Mouse (Mus musculus): ENCODE results near the gene Syt2. TPM values are rescaled to one million over a fixed set of nuclear protein-coding genes. Genes with fewer than 3 reads are reported as not detected.

Gene Syt2
- 0.01 TPM in 1 of 2 replicates, not detected in the other for polyA plus RNA-seq (2012; rRNA removed)

GRCm38 (mm10) chr1:134646261-134646962, at the start of gene Syt2:
Gene Syt2, plus strand, starts transcription at chr1:134646677.
- 2% methylated on average over 59 of the region's 63 CpGs for WGBS
- no peak for DNase-seq (ENCODE audit: low read depth in 1 of 2, low spot score in 2 of 2)
- no peak within 1 kb of the TSS for H3K27ac ChIP-seq (ENCODE audit: insufficient read depth, low read length)
- H3K36me3 ChIP-seq (ENCODE audit: control insufficient read depth, insufficient read depth, low read length): no peaks in the 10 kb centered on the region
- peaks cover 18% of the 10 kb centered on the region for H3K27me3 ChIP-seq (ENCODE audit: control insufficient read depth, insufficient read depth, low read length)
- H3K4me1 ChIP-seq (ENCODE audit: control insufficient read depth, insufficient read depth, insufficient read length): peaks cover 7% of the 10 kb centered on the region
- TF ChIP-seq CTCF (IDR thresholded peaks at IDR 0.05; ENCODE audit: extremely low read depth, insufficient read depth, insufficient read length, insufficient replicate concordance) (no peak), POLR2A (IDR thresholded peaks at IDR 0.05; ENCODE audit: low read depth, low read length) (no peak)
- peak within 1 kb of the TSS; percentile 12; the same call in 1 of the 2 replicates for H3K4me3 ChIP-seq (ENCODE audit: extremely low read depth, insufficient read depth, insufficient read length)

- H3K27me3 ChIP-seq (ENCODE audit: control insufficient read depth, insufficient read depth, low read length): no peaks in the 10 kb centered on the region
- no peaks in the 10 kb centered on the region for H3K4me1 ChIP-seq (ENCODE audit: control insufficient read depth, insufficient read depth, insufficient read length)
- TF ChIP-seq CTCF (IDR thresholded peaks at IDR 0.05; ENCODE audit: extremely low read depth, insufficient read depth, insufficient read length, insufficient replicate concordance) (no peak), POLR2A (IDR thresholded peaks at IDR 0.05; ENCODE audit: low read depth, low read length) (no peak)
- 43% methylated on average over 9 of the region's 9 CpGs for WGBS
- H3K27ac ChIP-seq (ENCODE audit: insufficient read depth, low read length): no peak overlapping the region
- peaks cover 23% of the 10 kb centered on the region for H3K36me3 ChIP-seq (ENCODE audit: control insufficient read depth, insufficient read depth, low read length)
- DNase-seq (ENCODE audit: low read depth in 1 of 2, low spot score in 2 of 2): no peak
- no peak overlapping the region for H3K4me3 ChIP-seq (ENCODE audit: extremely low read depth, insufficient read depth, insufficient read length)
These were observed 49.0 kb upstream of the Syt2 start for GRCm38 (mm10) chr1:134597339-134598054.

- Histone ChIP-seq H3K27me3 (ENCODE audit: control insufficient read depth, insufficient read depth, low read length) (no peaks in the 10 kb centered on the region), H3K36me3 (ENCODE audit: control insufficient read depth, insufficient read depth, low read length) (peaks cover 25% of the 10 kb centered on the region)
These were observed 42.4 kb upstream of the Syt2 start for GRCm38 (mm10) chr1:134604086-134604485.

GRCm38 (mm10) chr1:134605670-134606069, 40.8 kb upstream of the Syt2 start:
- TF ChIP-seq POLR2A (IDR thresholded peaks at IDR 0.05; ENCODE audit: low read depth, low read length) (no peak), CTCF (IDR thresholded peaks at IDR 0.05; ENCODE audit: extremely low read depth, insufficient read depth, insufficient read length, insufficient replicate concordance) (no peak)

More at GRCm38 (mm10) chr1:134604086-134604485, 42.4 kb upstream of the Syt2 start:
- H3K27ac ChIP-seq (ENCODE audit: insufficient read depth, low read length): no peak overlapping the region
- WGBS: 96% methylated on average over 2 of the region's 2 CpGs
- no peak for TF ChIP-seq POLR2A (IDR thresholded peaks at IDR 0.05; ENCODE audit: low read depth, low read length)
- no peaks in the 10 kb centered on the region for H3K4me1 ChIP-seq (ENCODE audit: control insufficient read depth, insufficient read depth, insufficient read length)
- no peak overlapping the region for H3K4me3 ChIP-seq (ENCODE audit: extremely low read depth, insufficient read depth, insufficient read length)
- no peak for DNase-seq (ENCODE audit: low read depth in 1 of 2, low spot score in 2 of 2)

GRCm38 (mm10) chr1:134606381-134606780, 40.1 kb upstream of the Syt2 start:
- no peaks in the 10 kb centered on the region for H3K4me1 ChIP-seq (ENCODE audit: control insufficient read depth, insufficient read depth, insufficient read length)
- no peaks in the 10 kb centered on the region for H3K27me3 ChIP-seq (ENCODE audit: control insufficient read depth, insufficient read depth, low read length)
- peaks cover 24% of the 10 kb centered on the region for H3K36me3 ChIP-seq (ENCODE audit: control insufficient read depth, insufficient read depth, low read length)
- H3K4me3 ChIP-seq (ENCODE audit: extremely low read depth, insufficient read depth, insufficient read length): no peak overlapping the region
- TF ChIP-seq CTCF (IDR thresholded peaks at IDR 0.05; ENCODE audit: extremely low read depth, insufficient read depth, insufficient read length, insufficient replicate concordance) (no peak), POLR2A (IDR thresholded peaks at IDR 0.05; ENCODE audit: low read depth, low read length) (no peak)
- 80% methylated on average over 2 of the region's 2 CpGs for WGBS
- DNase-seq (ENCODE audit: low read depth in 1 of 2, low spot score in 2 of 2): no peak
- no peak overlapping the region for H3K27ac ChIP-seq (ENCODE audit: insufficient read depth, low read length)

More at GRCm38 (mm10) chr1:134605670-134606069, 40.8 kb upstream of the Syt2 start:
- 93% methylated on average over 8 of the region's 8 CpGs for WGBS
- DNase-seq (ENCODE audit: low read depth in 1 of 2, low spot score in 2 of 2): no peak
- no peaks in the 10 kb centered on the region for H3K4me1 ChIP-seq (ENCODE audit: control insufficient read depth, insufficient read depth, insufficient read length)
- H3K36me3 ChIP-seq (ENCODE audit: control insufficient read depth, insufficient read depth, low read length): peaks cover 27% of the 10 kb centered on the region
- no peak overlapping the region for H3K27ac ChIP-seq (ENCODE audit: insufficient read depth, low read length)
- H3K27me3 ChIP-seq (ENCODE audit: control insufficient read depth, insufficient read depth, low read length): no peaks in the 10 kb centered on the region
- no peak overlapping the region for H3K4me3 ChIP-seq (ENCODE audit: extremely low read depth, insufficient read depth, insufficient read length)

- Histone ChIP-seq H3K36me3 (ENCODE audit: control insufficient read depth, insufficient read depth, low read length) (peaks cover 22% of the 10 kb centered on the region), H3K27me3 (ENCODE audit: control insufficient read depth, insufficient read depth, low read length) (no peaks in the 10 kb centered on the region), H3K27ac (ENCODE audit: insufficient read depth, low read length) (no peak overlapping the region), H3K4me1 (ENCODE audit: control insufficient read depth, insufficient read depth, insufficient read length) (no peaks in the 10 kb centered on the region), H3K4me3 (ENCODE audit: extremely low read depth, insufficient read depth, insufficient read length) (no peak overlapping the region)
- no peak for DNase-seq (ENCODE audit: low read depth in 1 of 2, low spot score in 2 of 2)
- TF ChIP-seq CTCF (IDR thresholded peaks at IDR 0.05; ENCODE audit: extremely low read depth, insufficient read depth, insufficient read length, insufficient replicate concordance) (no peak), POLR2A (IDR thresholded peaks at IDR 0.05; ENCODE audit: low read depth, low read length) (no peak)
- 83% methylated on average over 1 of the region's 1 CpGs for WGBS
These were observed 39.2 kb upstream of the Syt2 start for GRCm38 (mm10) chr1:134607279-134607678.

GRCm38 (mm10) chr1:134609172-134609571, 37.3 kb upstream of the Syt2 start:
- Histone ChIP-seq H3K4me3 (ENCODE audit: extremely low read depth, insufficient read depth, insufficient read length) (no peak overlapping the region), H3K36me3 (ENCODE audit: control insufficient read depth, insufficient read depth, low read length) (peaks cover 27% of the 10 kb centered on the region), H3K27ac (ENCODE audit: insufficient read depth, low read length) (no peak overlapping the region), H3K4me1 (ENCODE audit: control insufficient read depth, insufficient read depth, insufficient read length) (no peaks in the 10 kb centered on the region), H3K27me3 (ENCODE audit: control insufficient read depth, insufficient read depth, low read length) (no peaks in the 10 kb centered on the region)
- WGBS: 91% methylated on average over 4 of the region's 4 CpGs
- TF ChIP-seq CTCF (IDR thresholded peaks at IDR 0.05; ENCODE audit: extremely low read depth, insufficient read depth, insufficient read length, insufficient replicate concordance) (no peak), POLR2A (IDR thresholded peaks at IDR 0.05; ENCODE audit: low read depth, low read length) (no peak)
- DNase-seq (ENCODE audit: low read depth in 1 of 2, low spot score in 2 of 2): no peak

Measured in spleen, adult 2 months (tissue).